Mouse (Mus musculus) bone marrow macrophage, adult 2 months (primary cell): ENCODE measurements around the gene Frmd4a. TPM values are rescaled to one million over a fixed set of nuclear protein-coding genes. Genes with fewer than 3 reads are reported as not detected.
A peak's percentile ranks its signal among the peaks of the same experiment; 100 is the strongest.

Source experiments
- H3K27ac ChIP-seq: 2 replicates; pipeline ENCODE4 v1.5.1; 2012; ENCODE audit warnings: low read depth, low read length; ENCODE audit not compliant: insufficient read depth
- H3K4me1 ChIP-seq: 2 replicates; pipeline ENCODE4 v1.6.1; 2012; ENCODE audit warnings: low read length; ENCODE audit not compliant: control insufficient read depth, insufficient read depth
- H3K4me3 ChIP-seq: 2 replicates; pipeline ENCODE4 v1.5.1; 2012; ENCODE audit warnings: mild to moderate bottlenecking, low read length, moderate library complexity; ENCODE audit not compliant: insufficient read depth
- CTCF ChIP-seq: IDR thresholded peaks from 2 replicates; pipeline ENCODE4 v1.5.1; 2012; ENCODE audit warnings: low read depth, mild to moderate bottlenecking, low read length, moderate library complexity
- POLR2A ChIP-seq: IDR thresholded peaks from 2 replicates; pipeline ENCODE4 v1.6.1; 2012; ENCODE audit warnings: mild to moderate bottlenecking, low read depth, low read length, borderline replicate concordance
- polyA plus RNA-seq: library from polyadenylated mRNA; stranded (reverse); fragments of >200 nt; gene quantifications from 2 replicates; pipeline ENCODE4 v1.2.4, GENCODE M21; 2012; ENCODE audit not compliant: missing spikeins, insufficient read depth, insufficient read length

The Frmd4a gene
- polyA plus RNA-seq, 1 experiment = 29.7 TPM

DNA sequence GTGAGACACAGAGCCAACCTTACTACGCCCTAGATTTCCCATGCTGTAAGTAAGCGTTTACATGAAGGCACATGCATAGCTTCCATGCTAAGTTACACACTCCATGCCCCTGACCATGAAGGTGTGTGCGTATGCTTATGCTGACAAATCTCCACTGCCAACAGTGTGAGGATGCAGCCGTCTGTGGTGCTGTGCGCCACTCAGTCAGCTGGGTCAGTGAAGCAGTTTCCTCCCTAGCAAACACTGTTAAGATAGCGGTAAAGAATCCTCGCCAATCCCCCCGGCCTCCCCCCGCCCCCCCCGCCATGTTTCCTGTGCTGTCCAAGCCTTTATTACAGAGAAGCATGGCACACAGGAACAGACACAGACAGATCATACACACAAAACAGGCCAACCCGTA lies 612.0 kb downstream of the Frmd4a start:
- no peaks in the 10 kb centered on the region for H3K4me1 ChIP-seq
- no peak overlapping the region for H3K4me3 ChIP-seq
- no peak overlapping the region for H3K27ac ChIP-seq
- TF ChIP-seq CTCF (no peak), POLR2A (no peak)

- Histone ChIP-seq H3K4me1 (no peaks in the 10 kb centered on the region), H3K4me3 (no peak overlapping the region), H3K27ac (no peak overlapping the region)
- no peak for TF ChIP-seq POLR2A
- TF ChIP-seq CTCF = no peak
These were observed 612.8 kb downstream of the Frmd4a start for GRCm38 (mm10) chr2:4630197-4630835.

DNA sequence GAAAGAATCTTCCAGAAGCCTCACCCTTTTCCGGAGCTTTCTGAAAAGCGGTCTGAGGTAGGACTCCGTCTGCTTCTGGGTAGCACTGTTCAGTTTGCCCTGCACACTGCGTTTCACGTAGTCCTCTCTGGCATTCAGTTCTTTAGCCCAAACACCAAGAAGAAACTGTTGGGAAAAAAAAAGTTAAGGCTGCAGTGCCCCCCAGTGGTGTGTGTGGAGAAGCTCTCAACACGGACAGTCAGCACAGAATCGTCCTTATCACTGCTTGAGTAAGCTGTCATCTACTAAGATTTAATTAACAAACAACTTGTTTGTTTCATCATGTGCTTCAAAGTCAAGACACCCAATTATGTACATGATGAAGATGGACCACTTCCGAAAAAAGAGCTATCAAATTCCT lies 618.3 kb downstream of the Frmd4a start:
- Histone ChIP-seq H3K4me3 (no peak overlapping the region), H3K27ac (no peak overlapping the region), H3K4me1 (no peaks in the 10 kb centered on the region)
- TF ChIP-seq CTCF = peak; percentile 50
- TF ChIP-seq POLR2A = no peak

GRCm38 (mm10) chr2:4636656-4637055 lies 619.1 kb downstream of the Frmd4a start:
- H3K4me1 ChIP-seq = no peaks in the 10 kb centered on the region
- TF ChIP-seq POLR2A (no peak), CTCF (no peak)
- H3K4me3 ChIP-seq = no peak overlapping the region
- no peak overlapping the region for H3K27ac ChIP-seq

DNA sequence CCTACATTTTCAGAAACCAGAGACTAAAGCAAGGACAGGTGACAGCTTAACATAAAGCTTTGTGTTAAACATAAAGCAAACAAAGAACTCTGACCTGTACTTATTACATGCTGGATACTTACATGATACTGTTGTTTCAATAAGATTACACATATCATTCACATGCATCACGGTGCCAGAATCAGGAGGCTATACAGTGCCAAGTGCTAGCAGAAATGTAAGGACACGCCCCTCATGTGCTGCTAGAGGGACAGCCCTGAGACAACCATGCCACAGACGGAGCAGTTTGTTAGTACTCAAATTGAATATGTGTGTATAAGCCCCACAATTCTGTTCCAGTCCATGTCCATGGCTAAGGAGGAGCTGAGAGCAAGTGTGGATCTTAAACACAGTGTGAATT lies 620.7 kb downstream of the Frmd4a start:
- TF ChIP-seq POLR2A = no peak
- no peak for TF ChIP-seq CTCF

DNA sequence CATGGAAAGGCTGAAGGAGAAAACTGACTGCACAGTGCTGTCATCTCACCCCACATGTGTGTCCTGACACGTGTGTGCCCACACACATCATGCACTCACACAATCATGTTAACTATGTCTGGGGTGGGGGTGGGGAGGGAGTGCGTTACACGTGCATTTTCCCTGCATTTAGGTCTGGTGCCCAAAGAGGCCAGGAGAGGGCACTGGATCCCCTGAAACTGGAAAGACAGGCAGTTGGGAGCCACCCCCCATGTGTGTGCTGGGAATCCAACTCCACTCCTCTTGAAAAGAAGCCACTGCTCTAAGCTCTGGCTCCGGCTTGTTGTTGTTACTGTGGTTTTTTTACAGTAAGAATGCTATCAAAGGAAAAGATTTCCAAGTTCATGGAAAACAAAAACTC lies 627.5 kb downstream of the Frmd4a start:
- TF ChIP-seq POLR2A (no peak), CTCF (no peak)
- Histone ChIP-seq H3K27ac (no peak overlapping the region), H3K4me1 (peaks cover 12% of the 10 kb centered on the region), H3K4me3 (no peak overlapping the region)

More for the DNA sequence above, 620.7 kb downstream of the Frmd4a start:
- H3K4me3 ChIP-seq = no peak overlapping the region
- no peaks in the 10 kb centered on the region for H3K4me1 ChIP-seq
- H3K27ac ChIP-seq = no peak overlapping the region

- Histone ChIP-seq H3K4me3 (no peak overlapping the region), H3K27ac (no peak overlapping the region), H3K4me1 (peaks cover 16% of the 10 kb centered on the region)
- no peak for TF ChIP-seq POLR2A
- TF ChIP-seq CTCF = no peak
These were observed 630.6 kb downstream of the Frmd4a start for GRCm38 (mm10) chr2:4648094-4648493.

DNA sequence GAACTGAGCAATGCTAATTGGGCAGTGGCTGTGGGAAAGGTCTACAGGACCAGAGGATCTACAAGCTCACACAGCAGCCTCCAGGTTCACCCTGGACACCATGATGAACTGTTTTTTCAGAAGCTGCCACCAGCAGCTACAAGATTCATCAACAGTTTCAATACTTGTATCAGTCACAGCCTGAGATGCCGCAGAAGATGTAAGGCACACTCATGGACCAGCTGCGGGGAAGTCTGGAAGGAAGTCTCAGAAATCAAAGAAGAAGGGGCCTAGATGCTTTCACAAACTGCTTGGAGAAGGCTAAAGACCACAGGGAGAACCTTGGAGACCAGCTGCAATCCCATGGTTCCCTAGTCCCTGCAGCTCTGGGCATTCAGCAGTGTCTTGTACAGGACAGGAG lies 632.1 kb downstream of the Frmd4a start:
- no peak overlapping the region for H3K4me3 ChIP-seq
- TF ChIP-seq POLR2A = no peak

GRCm38 (mm10) chr2:4651500-4652285 lies 634.2 kb downstream of the Frmd4a start, which contains the start of gene Prpf18:
Gene Prpf18, minus strand, starts transcription at chr2:4652113.
- no peak for TF ChIP-seq POLR2A
- TF ChIP-seq CTCF = peak; percentile 91
- Histone ChIP-seq H3K4me1 (peaks cover 16% of the 10 kb centered on the region), H3K4me3 (peak within 1 kb of the TSS; percentile 83), H3K27ac (peak within 1 kb of the TSS; percentile 49)

More for the DNA sequence above, 632.1 kb downstream of the Frmd4a start:
- Histone ChIP-seq H3K27ac (no peak overlapping the region), H3K4me1 (peaks cover 16% of the 10 kb centered on the region)

DNA sequence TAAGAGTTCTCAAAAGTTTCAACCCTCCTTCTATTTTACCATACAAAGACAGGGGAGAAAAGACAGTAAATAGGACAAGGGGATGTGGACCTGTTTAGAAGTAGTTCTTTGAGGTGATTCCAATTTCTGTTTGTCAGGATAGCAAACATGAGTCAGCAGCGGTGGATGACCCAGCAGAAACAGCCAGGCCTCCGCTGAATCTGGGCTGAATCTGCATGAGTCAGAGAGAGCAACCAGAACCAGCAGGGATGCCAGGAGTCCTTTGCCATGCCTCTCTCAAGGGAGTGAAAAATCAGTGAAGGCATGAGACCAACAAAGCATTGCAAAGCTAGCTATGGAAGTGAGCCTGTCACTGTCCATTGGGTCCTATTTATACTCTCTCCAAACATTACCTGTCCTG lies 643.2 kb downstream of the Frmd4a start:
- Histone ChIP-seq H3K4me3 (no peak overlapping the region), H3K27ac (no peak overlapping the region), H3K4me1 (no peaks in the 10 kb centered on the region)
- no peak for TF ChIP-seq POLR2A
- TF ChIP-seq CTCF = no peak
